Mouse (Mus musculus) mature B cell (primary cell): Measurements from ENCODE around the gene Lipa.

Experiments
- in situ Hi-C: fragments of 300-500 bp; cut with MboI; formaldehyde crosslinking; loops from 2 replicates; pipeline ENCODE4 v1.14.3; 2019

Lipa gene

DNA sequence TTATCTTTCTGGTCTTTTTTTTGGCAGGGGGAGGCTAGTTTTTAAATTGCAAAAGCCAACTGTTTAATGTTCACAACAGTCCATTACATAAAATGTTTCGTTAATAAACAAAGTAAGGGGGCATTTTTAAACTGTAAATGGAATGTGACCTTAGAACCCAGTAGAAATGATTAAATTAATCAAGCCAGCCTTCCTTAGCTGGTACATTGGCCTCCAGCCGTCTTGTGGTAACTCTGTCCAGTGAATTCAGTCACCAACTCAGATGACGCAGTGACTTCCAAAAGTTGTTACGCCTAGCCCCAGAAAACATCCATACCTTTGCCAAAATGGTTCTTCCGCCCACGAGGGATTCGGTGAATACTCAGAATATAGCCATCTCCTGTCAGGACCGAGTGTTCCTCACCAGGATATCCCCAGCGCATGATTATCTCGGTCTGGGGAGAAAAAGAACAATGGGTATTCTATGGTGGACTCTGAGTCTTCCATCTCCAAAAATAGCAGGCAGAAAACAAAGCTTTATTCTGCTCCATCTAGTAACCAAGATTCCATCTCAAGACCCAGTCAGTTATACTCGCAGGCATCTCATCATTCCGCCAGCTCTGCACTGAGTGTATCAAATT, 4.1 kb downstream of the Lipa start:
- in situ Hi-C loops, result no loop called here

DNA sequence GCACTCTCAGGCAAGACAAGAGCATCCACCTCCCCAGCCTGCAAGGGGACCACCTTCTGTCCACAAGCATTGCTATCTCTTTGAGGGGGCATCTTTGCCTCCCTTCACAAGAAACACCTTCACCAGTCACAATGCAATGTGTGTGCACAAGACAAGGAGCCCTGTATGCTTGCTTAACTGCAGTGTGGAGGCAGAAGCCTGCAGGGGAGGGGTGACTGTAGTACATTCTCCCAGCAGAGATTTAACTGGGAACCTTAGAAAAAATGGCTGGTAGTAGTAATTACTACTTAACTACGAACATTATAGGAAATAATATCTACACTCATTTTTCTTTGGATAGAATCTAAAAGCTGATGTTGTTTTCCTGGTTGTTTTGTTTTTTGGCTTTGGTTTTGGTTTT, 5.3 kb downstream of the Lipa start:
- in situ Hi-C loops, result no loop called here

DNA sequence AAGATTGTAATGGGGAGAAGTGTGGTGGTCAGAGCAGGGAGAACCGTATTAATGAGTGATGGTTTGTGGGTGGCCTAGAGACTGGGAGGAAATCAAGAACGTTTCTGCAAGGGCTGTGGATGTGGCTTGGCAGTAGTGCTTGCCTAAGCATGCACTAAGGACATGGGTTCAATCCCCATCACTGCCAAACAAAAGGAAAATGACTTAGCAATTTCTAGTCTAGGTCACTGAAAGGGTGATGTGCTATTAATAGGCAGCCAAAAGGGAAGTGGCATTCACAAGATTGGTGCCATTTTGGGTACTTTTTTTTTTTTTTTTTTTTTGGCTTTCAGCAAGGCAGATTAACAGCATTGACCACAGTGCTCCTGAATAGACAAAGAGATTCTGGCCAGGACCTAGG, 5.9 kb downstream of the Lipa start:
- in situ Hi-C loops, result no loop called here

DNA sequence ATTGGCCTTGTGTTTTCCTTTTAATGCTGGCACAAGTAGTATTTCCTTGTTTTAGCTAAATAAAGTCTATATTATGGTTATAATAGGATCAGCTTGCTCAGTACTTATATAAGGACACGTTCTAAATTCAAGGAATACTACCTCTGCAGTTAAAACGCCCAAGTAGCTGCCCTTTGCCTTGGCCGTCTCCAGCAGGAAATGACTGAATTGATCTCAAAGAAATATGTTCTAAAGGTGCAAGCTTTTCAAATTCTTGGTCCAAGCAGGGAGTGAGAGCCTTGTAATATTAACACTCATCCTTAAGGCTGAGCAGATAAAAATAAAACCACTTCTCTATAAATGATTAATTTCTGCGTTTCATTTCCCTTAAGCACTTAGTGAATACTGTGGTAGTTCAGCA, 7.2 kb downstream of the Lipa start:
- in situ Hi-C loops, result no loop called here

DNA sequence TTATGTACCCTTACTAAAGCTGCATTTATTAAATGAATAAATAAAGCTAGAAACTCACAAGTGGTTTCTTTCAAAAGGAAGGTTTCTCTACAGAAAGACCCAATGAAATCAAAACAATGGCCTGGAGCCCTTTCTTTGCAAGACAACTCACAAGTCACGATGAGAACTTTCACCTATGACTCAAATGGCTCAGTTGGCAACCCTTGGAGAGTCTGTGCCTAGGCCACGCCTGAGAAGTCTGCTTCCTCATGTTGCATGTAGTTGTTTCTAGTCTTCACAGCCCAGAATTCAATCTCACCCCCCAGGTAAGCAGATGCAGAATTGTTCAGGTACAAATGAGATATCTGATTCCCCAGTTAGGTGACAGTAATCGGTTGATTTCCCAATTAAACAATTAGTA, 7.6 kb downstream of the Lipa start:
- in situ Hi-C loops, result no loop called here

GRCm38 (mm10) chr19:34518786-34519185, 8.5 kb downstream of the Lipa start:
- in situ Hi-C loops, result no loop called here

- in situ Hi-C loops, result no loop called here
These were observed 9.3 kb downstream of the Lipa start for GRCm38 (mm10) chr19:34517812-34518594.

- in situ Hi-C loops, result no loop called here
These were observed 10.1 kb downstream of the Lipa start for GRCm38 (mm10) chr19:34517197-34517596.

DNA sequence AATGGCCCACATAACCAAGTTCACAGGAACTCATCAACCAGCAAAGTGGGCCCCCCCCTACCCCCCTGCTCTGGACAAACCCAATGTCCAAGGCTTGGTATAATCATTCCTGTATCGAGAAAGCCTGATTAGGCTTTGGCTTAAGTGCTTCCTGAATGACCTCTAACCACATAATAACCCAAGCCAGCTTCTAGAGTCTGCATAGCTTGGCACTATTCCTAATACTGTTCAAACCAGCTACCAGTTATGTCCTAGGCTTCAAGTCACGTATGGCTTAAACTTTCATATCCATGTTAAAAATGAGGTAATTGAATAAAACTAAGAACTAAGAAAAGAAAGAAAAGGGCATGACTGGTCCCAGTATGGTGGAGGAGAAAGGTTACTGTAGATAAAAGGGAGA, 10.9 kb downstream of the Lipa start:
- in situ Hi-C loops, result no loop called here

DNA sequence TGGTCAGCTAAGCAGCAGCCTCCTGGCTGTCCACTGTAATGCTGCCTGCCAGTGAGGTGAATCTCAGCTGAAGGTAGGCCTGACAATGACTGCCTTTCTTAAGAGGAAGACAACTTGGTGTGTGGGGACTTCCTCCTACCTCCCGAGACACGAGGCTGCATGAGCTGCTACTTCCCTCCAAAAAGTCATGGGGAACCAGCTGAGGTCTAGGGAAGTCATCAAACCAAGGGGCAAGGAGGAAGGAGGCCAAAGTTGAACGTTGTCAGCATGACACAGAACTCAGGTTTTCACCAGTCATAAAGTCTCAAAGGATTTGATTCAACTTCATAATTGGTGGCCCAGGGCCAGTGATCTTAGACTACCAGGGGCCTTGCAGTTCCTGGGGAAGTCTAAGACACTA, 11.6 kb downstream of the Lipa start:
- in situ Hi-C loops, result no loop called here

- in situ Hi-C loops, result no loop called here
These were observed 15.7 kb downstream of the Lipa start for GRCm38 (mm10) chr19:34511528-34511927.

DNA sequence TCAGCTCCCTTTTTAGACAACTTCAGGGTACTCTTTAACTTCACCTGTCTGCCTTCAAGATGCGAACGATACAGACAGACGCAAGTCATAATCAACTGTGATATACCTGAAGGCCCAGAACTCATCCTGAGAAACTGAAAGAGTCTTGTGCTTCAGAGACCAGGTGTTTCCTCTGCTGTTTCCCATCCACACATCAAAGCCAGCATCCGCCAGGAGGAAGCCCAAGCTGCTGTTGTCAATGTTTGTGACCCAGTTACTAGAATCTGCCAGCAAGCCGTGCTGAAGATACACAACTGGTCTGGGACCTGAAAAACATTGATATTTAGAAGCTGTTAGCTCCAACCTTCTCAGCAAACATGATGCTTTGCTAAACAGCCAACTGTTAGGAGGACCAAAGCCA, 16.6 kb downstream of the Lipa start:
- in situ Hi-C loops, result no loop called here

GRCm38 (mm10) chr19:34505161-34505721, 22.0 kb downstream of the Lipa start:
- in situ Hi-C loops, result no loop called here

- in situ Hi-C loops, result no loop called here
These were observed 26.5 kb downstream of the Lipa start for GRCm38 (mm10) chr19:34500763-34501162.

DNA sequence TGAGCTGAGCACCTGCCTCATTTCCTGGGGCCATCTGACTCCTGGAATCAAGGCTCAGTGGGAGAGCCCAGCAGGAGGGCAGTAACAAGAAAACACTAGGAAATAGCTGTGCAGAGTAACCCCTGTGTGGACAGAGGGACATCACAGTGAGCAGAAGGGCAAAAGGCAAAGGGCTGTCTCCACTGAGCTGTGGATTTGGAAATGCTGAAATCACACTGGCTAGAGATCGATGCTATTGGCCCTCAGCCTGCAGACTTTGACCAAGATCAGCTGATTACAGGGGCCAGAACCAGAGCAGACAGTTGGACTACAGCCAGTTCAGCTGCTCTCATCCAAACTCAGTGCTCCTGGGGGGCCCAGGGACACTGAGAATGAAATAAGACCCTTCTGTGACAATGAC, 30.9 kb downstream of the Lipa start:
- in situ Hi-C loops, result no loop called here

GRCm38 (mm10) chr19:34493859-34494258, 33.4 kb downstream of the Lipa start:
- in situ Hi-C loops, result no loop called here

DNA sequence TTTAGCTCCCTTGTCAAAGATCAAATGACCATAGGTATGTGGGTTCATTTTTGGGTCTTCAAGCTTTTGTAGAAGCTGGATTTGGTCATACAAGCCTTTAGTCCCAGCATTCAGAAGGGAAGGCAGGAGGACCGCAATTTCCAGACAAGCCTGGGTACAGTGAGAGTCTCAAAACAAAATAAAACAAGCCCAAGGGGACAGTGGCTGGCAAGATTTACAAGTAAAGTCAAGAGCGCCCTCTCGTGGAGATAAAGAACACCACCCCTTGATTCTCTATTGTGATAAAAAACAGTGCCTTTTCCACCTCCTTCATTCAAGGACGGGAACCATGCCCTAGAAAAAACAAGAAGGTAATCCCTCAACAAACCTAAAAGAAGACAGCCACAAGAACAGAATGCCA, 43.7 kb downstream of the Lipa start:
- in situ Hi-C loops, result no loop called here

- in situ Hi-C loops, result no loop called here
These were observed 52.0 kb downstream of the Lipa start, which contains the start of gene Ch25h for GRCm38 (mm10) chr19:34474991-34475971. Gene Ch25h, minus strand, starts transcription at chr19:34475164.

DNA sequence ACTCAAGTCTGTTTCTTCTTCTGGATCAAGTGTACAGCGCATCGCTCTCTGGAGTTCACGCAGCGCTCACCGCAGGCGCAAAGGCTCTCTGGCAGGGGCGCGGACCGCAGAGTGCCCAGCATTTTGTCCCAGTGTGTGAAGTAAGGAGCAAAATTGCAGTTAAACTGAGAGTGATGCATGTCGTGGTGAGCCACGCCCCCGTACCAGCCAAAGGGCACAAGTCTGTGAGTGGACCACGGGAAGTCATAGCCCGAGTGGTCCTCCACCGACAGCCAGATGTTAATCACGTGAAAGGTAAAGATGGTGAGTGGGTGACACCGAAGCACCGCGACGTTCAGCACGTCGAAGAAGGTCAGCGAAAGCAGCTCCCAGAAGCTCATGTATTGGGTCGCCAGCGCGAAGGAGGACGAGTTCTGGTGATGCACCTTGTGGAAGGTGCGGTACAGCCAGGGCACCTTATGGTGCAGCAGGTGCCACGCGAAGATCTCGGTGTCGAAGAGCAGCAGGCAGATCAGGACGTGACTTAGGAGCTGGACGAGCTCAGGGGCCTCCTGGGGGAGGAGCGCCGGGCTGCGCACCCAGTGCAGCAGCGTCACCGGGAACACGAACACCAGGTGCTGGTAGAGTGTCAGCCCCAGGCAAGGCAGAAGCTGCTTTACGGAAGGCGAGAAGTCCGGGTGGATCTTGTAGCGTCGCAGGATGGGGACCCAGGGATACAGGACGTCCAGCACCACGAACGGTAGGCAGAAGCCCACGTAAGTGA, 52.9 kb downstream of the Lipa start:
- in situ Hi-C loops, result no loop called here

DNA sequence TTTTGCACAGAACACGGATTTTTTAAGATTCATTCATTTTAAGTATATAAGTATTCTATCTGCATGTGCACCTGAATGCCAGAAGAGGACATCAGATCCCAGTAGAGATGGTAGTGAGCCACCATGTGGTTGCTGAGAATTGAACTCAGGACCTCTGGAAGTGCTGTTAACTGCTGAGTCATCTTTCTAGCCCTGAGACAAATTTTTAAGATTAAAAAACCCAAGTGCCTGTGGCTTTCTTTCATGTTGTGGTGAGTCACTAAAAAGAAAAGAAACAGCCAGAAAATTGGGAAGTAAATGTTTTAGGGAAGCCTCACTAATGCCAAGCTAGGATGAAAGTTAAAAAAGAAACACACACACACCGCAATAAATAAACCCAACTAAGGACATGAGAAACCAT, 55.6 kb downstream of the Lipa start:
- in situ Hi-C loops, result no loop called here

DNA sequence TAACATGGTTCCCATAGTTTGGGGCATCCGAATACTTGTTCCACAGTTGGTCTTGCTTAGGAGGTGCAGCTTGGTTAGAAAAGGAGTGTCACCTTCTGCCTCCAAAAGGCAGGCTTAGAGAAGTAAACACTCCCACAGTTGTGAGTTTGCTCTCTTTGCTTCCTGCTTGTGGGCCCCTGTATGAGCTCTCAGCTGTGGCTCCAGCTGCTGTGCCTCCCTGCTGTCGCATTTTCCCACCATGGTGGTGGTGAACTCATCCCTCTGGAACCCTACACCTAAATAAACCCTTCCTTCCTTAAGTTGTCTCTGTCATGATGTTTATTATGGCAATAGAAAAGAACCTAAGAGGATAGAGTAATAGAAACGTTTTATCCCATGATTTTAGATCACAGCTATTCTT, 58.5 kb downstream of the Lipa start:
- in situ Hi-C loops, result no loop called here
